Mouse (Mus musculus) stomach, postnatal 0 days (tissue): ENCODE results near the gene Ctc1.

ENCODE experiments used
- CTCF ChIP-seq: IDR thresholded peaks from 2 replicates; pipeline ENCODE4 v1.5.1; 2016; ENCODE audit warnings: antibody characterized with exemption, low read depth, mild to moderate bottlenecking, moderate library complexity
- EP300 ChIP-seq: optimal IDR thresholded peaks from 2 replicates; pipeline ENCODE3; 2016; ENCODE audit warnings: antibody characterized with exemption

DNA sequence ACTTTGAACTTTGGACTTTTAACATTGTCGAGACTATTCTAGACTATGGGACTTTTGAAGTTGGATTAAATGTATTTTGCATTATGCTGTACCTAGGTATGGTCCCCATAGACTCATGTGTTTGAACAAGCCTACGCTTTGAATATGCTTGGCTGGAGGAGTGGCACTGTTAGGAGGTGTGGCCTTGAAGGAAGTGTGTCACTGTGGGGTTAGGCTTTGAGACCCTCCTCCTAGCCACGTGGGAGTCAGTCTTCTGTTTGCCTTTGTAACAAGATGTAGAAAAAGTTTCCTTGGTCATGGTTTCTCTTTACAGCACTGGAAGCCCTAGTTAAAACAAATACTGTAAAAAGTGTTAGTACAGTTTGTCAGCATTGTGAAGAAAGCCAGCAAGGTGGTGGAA, 38.1 kb downstream of the Ctc1 start:
- TF ChIP-seq CTCF (no peak), EP300 (no peak)
